Mouse (Mus musculus): ENCODE measurements around the gene Acan.

- TF ChIP-seq CTCF (IDR thresholded peaks at IDR 0.05; ENCODE audit: borderline replicate concordance, extremely low read depth, insufficient read depth, insufficient read length) (no peak), POLR2A (IDR thresholded peaks at IDR 0.05; ENCODE audit: borderline replicate concordance, extremely low read depth, insufficient read depth, insufficient read length, poor library complexity, severe bottlenecking) (no peak)
These were observed 14.9 kb downstream of the Acan start for GRCm38 (mm10) chr7:79068231-79068630.
